Mouse (Mus musculus) T-helper 17 cell (primary cell): ENCODE results near the gene Pramel6.
"Not testable (repeated sequence)": the region's sequence is repeated elsewhere in the genome, so short reads cannot be mapped to it uniquely, and the experiment has no call there.

Source experiments
- in situ Hi-C, 2 experiments: fragments of 300-600 bp; cut with MboI, MseI; formaldehyde crosslinking; loops; 1 replicate in 1 of 2; 2 replicates in 1 of 2; pipeline ENCODE4 v1.15.1; 2025; ENCODE audit warnings: high pct_unique_total_duplicates in 2 of 2

Gene Pramel6

GRCm38 (mm10) chr2:87506265-87506664 is at the start of gene Pramel6:
Pramel6 (plus strand) TSS chr2:87506565.
- in situ Hi-C loops = no loop called here

- in situ Hi-C loops = no loop called here
Observed at GRCm38 (mm10) chr2:87461769-87462168, 44.6 kb upstream of the Pramel6 start.

- in situ Hi-C loops = loop anchor here in 1 of 2 experiments (10.0 kb wide), 1 partner anchor 375 kb away; the partner anchor contains the start of gene Olfr1151
Observed at GRCm38 (mm10) chr2:87480207-87480606, 26.2 kb upstream of the Pramel6 start.

- in situ Hi-C loops = loop anchor here in 1 of 2 experiments (10.0 kb wide), 1 partner anchor 374 kb away; the partner anchor contains the start of gene Olfr1151
Observed at GRCm38 (mm10) chr2:87481158-87481557, 25.2 kb upstream of the Pramel6 start.

GRCm38 (mm10) chr2:87482276-87482675 is 24.1 kb upstream of the Pramel6 start:
- in situ Hi-C loops = loop anchor here in 1 of 2 experiments (10.0 kb wide), 1 partner anchor 373 kb away; the partner anchor contains the start of gene Olfr1151

GRCm38 (mm10) chr2:87496993-87497392 is 9.4 kb upstream of the Pramel6 start, which contains the start of gene Pramel7:
Pramel7 (minus strand) TSS chr2:87497093.
- in situ Hi-C loops = not testable (repeated sequence)

- in situ Hi-C loops = no loop called here
Observed at GRCm38 (mm10) chr2:87515046-87515445, 8.7 kb downstream of the Pramel6 start.

- in situ Hi-C loops = no loop called here
Observed at GRCm38 (mm10) chr2:87515457-87516060, 9.2 kb downstream of the Pramel6 start.

GRCm38 (mm10) chr2:87516581-87516980 is 10.2 kb downstream of the Pramel6 start:
- in situ Hi-C loops = no loop called here

GRCm38 (mm10) chr2:87520651-87521050 is 14.3 kb downstream of the Pramel6 start:
- in situ Hi-C loops = no loop called here

GRCm38 (mm10) chr2:87525899-87526616 is 19.7 kb downstream of the Pramel6 start:
- in situ Hi-C loops = not testable (repeated sequence)

- in situ Hi-C loops = no loop called here
Observed at GRCm38 (mm10) chr2:87531496-87531895, 25.1 kb downstream of the Pramel6 start, which contains the start of gene Olfr153. Olfr153 (plus strand) TSS chr2:87531796.

- in situ Hi-C loops = no loop called here
Observed at GRCm38 (mm10) chr2:87534826-87535225, 28.5 kb downstream of the Pramel6 start.

GRCm38 (mm10) chr2:87545442-87545841 is 39.1 kb downstream of the Pramel6 start, which contains the start of gene Olfr1128:
Olfr1128 (minus strand) TSS chr2:87545542.
- in situ Hi-C loops = no loop called here
